Mouse (Mus musculus) liver, adult 2 months (tissue): ENCODE results near the gene Mapk11.

Source experiments
- CTCF ChIP-seq: fragments of 200-500 bp; IDR thresholded peaks from 2 replicates; pipeline ENCODE4 v1.5.1; 2011; ENCODE audit warnings: low read depth, low read length, control low read depth
- POLR2A ChIP-seq: fragments of 200-500 bp; IDR thresholded peaks from 2 replicates; pipeline ENCODE4 v1.6.1; 2011; ENCODE audit warnings: low read length, control low read depth; ENCODE audit not compliant: insufficient read depth; ENCODE audit errors: extremely low read depth

GRCm38 (mm10) chr15:89161397-89161796 is 12.0 kb upstream of the Mapk11 start:
- TF ChIP-seq CTCF: no peak
- TF ChIP-seq POLR2A: no peak
